9 mouse cellular contexts compared by ENCODE assay signal in genomic region chr13:35967690-35968089, GRCm38 (mm10). TPM values are rescaled to one million over a fixed set of nuclear protein-coding genes. Genes with fewer than 3 reads are reported as not detected.
DNase-seq lines count a peak whose midpoint lies in the region; ATAC-seq and TF ChIP-seq lines count a peak whose summit lies in the region.
"Had no signal": no experiment of that assay in that cellular context is flagged by ENCODE, and none has a peak within 500 bp of the region (broad histone marks: within the 10 kb centered on the region; RNA-seq: fewer than 3 reads in every experiment).

No protein-coding gene starts in this region.

- H3K4me1 ChIP-seq in kidney, postnatal 0 days (replicated peaks; ENCODE audit: insufficient read depth, low read length) = 0 out of 2 replicates have a peak, but pooled peaks cover 4% of the 10 kb centered on the region
- H3K4me1 ChIP-seq in embryonic facial prominence, embryonic 12.5 days = peaks cover 10% of the 10 kb centered on the region
- peaks cover 9% of the 10 kb centered on the region for H3K4me1 ChIP-seq in intestine, embryonic 16.5 days (ENCODE audit: control insufficient read depth, insufficient read depth, low read length)
- H3K4me1 ChIP-seq in neural tube, embryonic 14.5 days (ENCODE audit: control insufficient read depth, insufficient read depth, low read length) = peaks cover 6% of the 10 kb centered on the region; the same call in 1 of the 2 replicates

- peak overlapping the region; percentile 52 for H3K4me3 ChIP-seq in kidney, postnatal 0 days (replicated peaks; ENCODE audit: low read depth, low read length)
- peak overlapping the region; percentile 67 for H3K4me3 ChIP-seq in embryonic facial prominence, embryonic 12.5 days
- peak overlapping the region; percentile 68 for H3K4me3 ChIP-seq in intestine, embryonic 16.5 days (ENCODE audit: low read length)
- peak overlapping the region; percentile 60; the same call in 1 of the 2 replicates for H3K4me3 ChIP-seq in neural tube, embryonic 14.5 days (ENCODE audit: low read depth, low read length)

- no peak overlapping the region for H3K27ac ChIP-seq in kidney, postnatal 0 days
- H3K27ac ChIP-seq in embryonic facial prominence, embryonic 12.5 days = no peak overlapping the region
- H3K27ac ChIP-seq in intestine, embryonic 16.5 days (ENCODE audit: low read length) = no peak overlapping the region
- no peak overlapping the region for H3K27ac ChIP-seq in neural tube, embryonic 14.5 days (ENCODE audit: low read depth, low read length)

- TF ChIP-seq CTCF in kidney, postnatal 0 days (IDR thresholded peaks at IDR 0.05; ENCODE audit: low read depth) = no peak

- no peak overlapping the region for H3K9ac ChIP-seq in kidney, postnatal 0 days (ENCODE audit: low read depth, low read length)
- peak overlapping the region; percentile 62; the same call in 1 of the 2 replicates for H3K9ac ChIP-seq in embryonic facial prominence, embryonic 12.5 days
- H3K9ac ChIP-seq in intestine, embryonic 16.5 days (ENCODE audit: low read depth, low read length) = peak overlapping the region; percentile 68; the same call in 1 of the 2 replicates
- peak overlapping the region; percentile 46; the same call in 1 of the 2 replicates for H3K9ac ChIP-seq in neural tube, embryonic 14.5 days (replicated peaks; ENCODE audit: low read depth, low read length)

- peak overlapping the region; percentile 100 for H3K4me2 ChIP-seq in kidney, postnatal 0 days (ENCODE audit: low read length)
- H3K4me2 ChIP-seq in embryonic facial prominence, embryonic 12.5 days (replicated peaks) = peak overlapping the region; percentile 96
- H3K4me2 ChIP-seq in intestine, embryonic 16.5 days (ENCODE audit: low read depth, low read length) = peak overlapping the region; percentile 100
- H3K4me2 ChIP-seq in neural tube, embryonic 14.5 days (ENCODE audit: low read depth, low read length) = peak overlapping the region; percentile 100

- H3K9me3 ChIP-seq in kidney, postnatal 0 days (replicated peaks; ENCODE audit: low read length) = no peaks in the 10 kb centered on the region
- H3K9me3 ChIP-seq in embryonic facial prominence, embryonic 12.5 days = no peaks in the 10 kb centered on the region
- no peaks in the 10 kb centered on the region for H3K9me3 ChIP-seq in intestine, embryonic 16.5 days (ENCODE audit: control insufficient read depth, low read length)
- no peaks in the 10 kb centered on the region for H3K9me3 ChIP-seq in neural tube, embryonic 14.5 days (ENCODE audit: control insufficient read depth, low read length)

- DNase-seq in kidney, postnatal 0 days (ENCODE audit: low spot score) = no peak
- no peak for DNase-seq in kidney, adult 8-10 months
- DNase-seq in spleen, postnatal 36 days (ENCODE audit: low spot score in 2 of 2) = no peak
- no peak for DNase-seq in c-Kit-positive CD71-positive TER-119-positive erythroid progenitor cells, embryonic 14.5 days (ENCODE audit: low spot score)
- DNase-seq in gastrocnemius, postnatal 14 days = no peak

- no peaks in the 10 kb centered on the region for H3K36me3 ChIP-seq in kidney, postnatal 0 days (ENCODE audit: insufficient read depth, low read length)
- H3K36me3 ChIP-seq in embryonic facial prominence, embryonic 12.5 days = no peaks in the 10 kb centered on the region
- no peaks in the 10 kb centered on the region for H3K36me3 ChIP-seq in intestine, embryonic 16.5 days (ENCODE audit: control insufficient read depth, insufficient read depth, low read length)
- no peaks in the 10 kb centered on the region for H3K36me3 ChIP-seq in neural tube, embryonic 14.5 days (ENCODE audit: control insufficient read depth, insufficient read depth, low read length)

- 11% methylated on average over 15 of the region's 15 CpGs for WGBS in kidney, postnatal 0 days
- WGBS in embryonic facial prominence, embryonic 12.5 days = 4% methylated on average over 14 of the region's 15 CpGs
- WGBS in intestine, embryonic 16.5 days = 9% methylated on average over 15 of the region's 15 CpGs
- 2% methylated on average over 15 of the region's 15 CpGs for WGBS in neural tube, embryonic 14.5 days

- no peak for ATAC-seq in kidney, postnatal 0 days (replicated peaks; ENCODE audit: low FRiP score, low read depth)
- no peak for ATAC-seq in embryonic facial prominence, embryonic 12.5 days (ENCODE audit: insufficient number of reproducible peaks, insufficient read depth, low FRiP score, low TSS enrichment)
- ATAC-seq in intestine, embryonic 16.5 days = peak; percentile 39; the same call in 1 of the 2 replicates
- no peak for ATAC-seq in neural tube, embryonic 14.5 days (ENCODE audit: low read depth)

- 0 out of 2 replicates have a peak, but pooled peaks cover 6% of the 10 kb centered on the region for H3K27me3 ChIP-seq in kidney, postnatal 0 days (ENCODE audit: insufficient read depth, low read length)
- H3K27me3 ChIP-seq in embryonic facial prominence, embryonic 12.5 days = peaks cover 16% of the 10 kb centered on the region
- H3K27me3 ChIP-seq in intestine, embryonic 16.5 days (replicated peaks; ENCODE audit: control insufficient read depth, insufficient read depth, low read length) = peaks cover 5% of the 10 kb centered on the region; the same call in 1 of the 2 replicates
- peaks cover 20% of the 10 kb centered on the region for H3K27me3 ChIP-seq in neural tube, embryonic 14.5 days (ENCODE audit: control insufficient read depth, insufficient read depth, low read length)

- intact Hi-C loops in gastrocnemius, postnatal 14 days (cut with DNase I; ENCODE audit: low total_unique reads) = no loop called here

RNA-seq across cellular contexts. Expression of gene Ppp1r3g, which starts 9.1 kb away (rescaled TPM):
- polyA plus RNA-seq in kidney, postnatal 0 days (2015; fragmentation: Nextera tagmentation; extraction: Ambion mirVana) = 0.13 and 0.29 TPM in 2 replicates
- polyA plus RNA-seq in embryonic facial prominence, embryonic 12.5 days (2016; fragmentation: Nextera tagmentation; extraction: Ambion mirVana) = 0.89 and 0.93 TPM in 2 replicates
- 0.48 and 0.49 TPM in 2 replicates for polyA plus RNA-seq in intestine, embryonic 16.5 days (2015; fragmentation: Nextera tagmentation; extraction: Ambion mirVana)
- polyA plus RNA-seq in neural tube, embryonic 14.5 days (2014; fragmentation: Nextera tagmentation; extraction: Ambion mirVana) = 0.10 and 0.43 TPM in 2 replicates
- not detected for total RNA-seq in gastrocnemius, postnatal 14 days (2021)
- total RNA-seq: common myeloid progenitor, adult 5-6 weeks had no signal
